Mouse (Mus musculus) T-cell, adult 66 days (primary cell): ENCODE results near the gene Prkaa1. TPM values are rescaled to one million over a fixed set of nuclear protein-coding genes. Genes with fewer than 3 reads are reported as not detected.

Experiments used
- total RNA-seq, 2 experiments: library from RNA; stranded (reverse); gene quantifications; 3 replicates in 1 of 2; 4 replicates in 1 of 2; pipeline ENCODE4 v1.2.4; 2023

Prkaa1 gene
- 10 to 100 TPM; 25.5 to 27.1 TPM for total RNA-seq

GRCm38 (mm10) chr15:5143361-5144020 is at the start of gene Prkaa1:
Gene Prkaa1 (plus strand): TSS chr15:5143861.

GRCm38 (mm10) chr15:5107686-5108654 is 35.7 kb upstream of the Prkaa1 start, which contains the start of gene Card6:
Gene Card6 (minus strand): TSS chr15:5108539.

GRCm38 (mm10) chr15:5116270-5117030 is 27.2 kb upstream of the Prkaa1 start, which contains the start of gene Rpl37:
Gene Rpl37 (plus strand): TSS chr15:5116645.

GRCm38 (mm10) chr15:5185366-5186292 is 42.0 kb downstream of the Prkaa1 start, which contains the start of gene Ttc33:
Gene Ttc33 (plus strand): TSS chr15:5185525.

Other genes with a start within 250 kb of the Prkaa1 start
- not detected for gene Mroh2b, start 245.1 kb upstream of the Prkaa1 start, total RNA-seq
- not detected for gene C7, start 80.1 kb upstream of the Prkaa1 start, total RNA-seq
- 10 to 100 TPM; 77.3 to 77.4 TPM for gene Card6, start 35.3 kb upstream of the Prkaa1 start, total RNA-seq
- gene Rpl37, start 27.2 kb upstream of the Prkaa1 start, total RNA-seq = 1,000 to 10,000 TPM; 1,008 to 1,068 TPM
- 10 to 100 TPM; 25.8 to 31.6 TPM for gene Ttc33, start 41.7 kb downstream of the Prkaa1 start, total RNA-seq
- gene Ptger4, start 100.3 kb downstream of the Prkaa1 start, total RNA-seq = 10 to 100 TPM; 38.2 to 43.6 TPM